Mouse (Mus musculus) liver, adult 2 months (tissue): ENCODE measurements around the gene Nags. TPM values are rescaled to one million over a fixed set of nuclear protein-coding genes. Genes with fewer than 3 reads are reported as not detected.
A peak's percentile ranks its signal among the peaks of the same experiment; 100 is the strongest.

Experiments used
- DNase-seq: peaks from one replicate; pipeline ENCODE4 v3.0.0-alpha.2; 2011; ENCODE audit warnings: low read depth, low spot score; ENCODE audit errors: extremely low read depth
- H3K27ac ChIP-seq: fragments of 200-500 bp; replicated peaks from 2 replicates; pipeline ENCODE4 v1.5.1; 2012; ENCODE audit warnings: low read depth, mild to moderate bottlenecking, control low read depth, inconsistent platforms, low read length; ENCODE audit not compliant: insufficient read depth
- H3K27me3 ChIP-seq: fragments of 200-500 bp; 2 replicates; pipeline ENCODE4 v1.6.1; 2012; ENCODE audit warnings: mild to moderate bottlenecking, moderate library complexity, low read length, inconsistent platforms; ENCODE audit not compliant: control insufficient read depth, insufficient read depth
- H3K36me3 ChIP-seq: fragments of 200-500 bp; 2 replicates; pipeline ENCODE4 v1.6.1; 2012; ENCODE audit warnings: low read length, inconsistent platforms; ENCODE audit not compliant: control insufficient read depth, insufficient read depth
- H3K4me1 ChIP-seq: fragments of 200-500 bp; 2 replicates; pipeline ENCODE4 v1.6.1; 2011; ENCODE audit warnings: low read length; ENCODE audit not compliant: control insufficient read depth, insufficient read depth
- H3K4me3 ChIP-seq: fragments of 200-500 bp; 2 replicates; pipeline ENCODE4 v1.5.1; 2011; ENCODE audit warnings: low read depth, mild to moderate bottlenecking, control low read depth, low read length, moderate library complexity; ENCODE audit not compliant: insufficient read depth
- H3K79me2 ChIP-seq: fragments of 200-500 bp; 2 replicates; pipeline ENCODE4 v1.6.1; 2012; ENCODE audit warnings: inconsistent platforms, mild to moderate bottlenecking, low read length, moderate library complexity; ENCODE audit not compliant: control insufficient read depth, insufficient read depth
- H3K9ac ChIP-seq: fragments of 200-500 bp; 2 replicates; pipeline ENCODE4 v1.6.1; 2012; ENCODE audit warnings: low read depth, mild to moderate bottlenecking, control low read depth, inconsistent platforms, low read length
- CTCF ChIP-seq: fragments of 200-500 bp; IDR thresholded peaks from 2 replicates; pipeline ENCODE4 v1.5.1; 2011; ENCODE audit warnings: low read depth, low read length, control low read depth
- POLR2A ChIP-seq: fragments of 200-500 bp; IDR thresholded peaks from 2 replicates; pipeline ENCODE4 v1.6.1; 2011; ENCODE audit warnings: low read length, control low read depth; ENCODE audit not compliant: insufficient read depth; ENCODE audit errors: extremely low read depth
- WGBS: fragments of 180-500 bp; shearing (Covaris S2); methylation state at CpG from one replicate; pipeline ENCODE4 v1.1.7; 2018; 5-methylcytosine and 5-hydroxymethylcytosine counted together
- polyA plus RNA-seq: library from polyadenylated mRNA; depleted of rRNA; stranded (reverse); fragments of >200 nt; gene quantifications from 2 replicates; pipeline ENCODE4 v1.2.3, GENCODE M21; 2012
- total RNA-seq: library from RNA; depleted of rRNA; stranded (reverse); fragments of >200 nt; gene quantifications from 2 replicates; pipeline ENCODE4 v1.2.3, GENCODE M21; 2014

Nags gene
- total and polyA plus RNA-seq, 2 experiments = 58.6 to 135 TPM

DNA sequence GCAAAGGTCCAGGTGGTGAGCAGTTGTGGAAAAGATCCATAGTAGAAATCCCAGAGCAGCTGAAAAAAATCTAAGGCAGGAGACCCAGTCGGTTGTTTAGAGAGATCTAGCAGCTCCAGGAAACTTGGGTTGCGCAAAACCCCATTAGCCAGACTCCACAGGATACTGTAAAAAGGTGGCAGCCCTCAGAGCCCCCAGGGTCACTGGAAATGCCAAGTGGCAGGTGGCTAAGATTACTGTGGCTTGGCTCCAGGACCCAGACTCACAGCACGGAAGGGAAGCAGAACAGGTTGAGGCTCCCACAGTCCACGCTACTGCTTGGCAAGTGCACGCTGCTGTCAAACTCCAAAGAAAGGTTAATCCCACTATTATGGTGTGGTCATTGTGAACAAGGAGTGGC is 14.5 kb downstream of the Nags start:
- H3K27ac ChIP-seq = no peak overlapping the region
- TF ChIP-seq CTCF (no peak), POLR2A (no peak)
- WGBS = 70% methylated on average over 5 of the region's 5 CpGs
- no peak for DNase-seq
- peaks cover 15% of the 10 kb centered on the region for H3K36me3 ChIP-seq
- no peaks in the 10 kb centered on the region for H3K79me2 ChIP-seq
- H3K9ac ChIP-seq = no peak overlapping the region
- H3K4me3 ChIP-seq = no peak overlapping the region
- no peaks in the 10 kb centered on the region for H3K27me3 ChIP-seq
- peaks cover 3% of the 10 kb centered on the region; the same call in 1 of the 2 replicates for H3K4me1 ChIP-seq

DNA sequence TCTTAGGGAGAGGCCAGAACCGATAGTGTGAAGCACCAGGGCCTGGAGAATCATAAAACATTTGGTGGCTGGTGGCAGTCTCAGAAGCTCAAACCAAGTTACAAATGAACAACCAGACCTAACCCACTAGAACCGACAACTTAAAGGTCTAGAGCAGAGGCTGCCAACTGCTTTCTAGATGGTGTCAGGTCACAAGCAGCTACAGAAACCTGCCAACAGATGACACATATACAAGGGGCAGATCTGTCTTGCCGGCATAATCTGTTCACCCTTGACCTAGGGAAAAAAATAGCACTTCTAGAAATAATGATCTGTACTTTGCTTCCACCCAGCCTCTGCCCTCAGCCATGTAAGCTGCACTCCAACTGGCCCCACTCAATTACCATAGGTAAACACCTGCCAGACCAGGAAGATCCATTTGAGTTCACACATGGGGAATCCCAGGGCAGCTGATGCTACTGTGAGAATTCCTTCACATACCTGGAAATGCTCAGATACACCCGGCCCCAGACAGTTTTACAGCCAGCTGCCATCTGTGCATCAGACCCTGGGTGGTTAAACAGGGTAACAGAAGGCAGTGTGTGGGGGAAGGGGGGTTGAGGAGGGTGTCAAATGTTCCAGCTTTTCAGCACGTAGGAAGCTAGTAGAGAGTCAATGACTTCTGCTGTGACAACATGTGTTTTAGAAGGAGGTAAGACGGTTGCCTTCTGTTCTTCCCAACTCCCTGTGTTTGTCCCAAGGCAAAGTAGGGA is 20.8 kb downstream of the Nags start:
- peaks cover 5% of the 10 kb centered on the region; the same call in 1 of the 2 replicates for H3K79me2 ChIP-seq
- WGBS = 23% methylated on average over 6 of the region's 6 CpGs
- no peak overlapping the region for H3K4me3 ChIP-seq
- H3K36me3 ChIP-seq = peaks cover 20% of the 10 kb centered on the region
- TF ChIP-seq CTCF = no peak
- no peak for TF ChIP-seq POLR2A
- H3K4me1 ChIP-seq = peaks cover 6% of the 10 kb centered on the region
- peak overlapping the region; percentile 24; the same call in 1 of the 2 replicates for H3K27ac ChIP-seq
- DNase-seq = peak; percentile 79
- H3K27me3 ChIP-seq = no peaks in the 10 kb centered on the region
- no peak overlapping the region for H3K9ac ChIP-seq

DNA sequence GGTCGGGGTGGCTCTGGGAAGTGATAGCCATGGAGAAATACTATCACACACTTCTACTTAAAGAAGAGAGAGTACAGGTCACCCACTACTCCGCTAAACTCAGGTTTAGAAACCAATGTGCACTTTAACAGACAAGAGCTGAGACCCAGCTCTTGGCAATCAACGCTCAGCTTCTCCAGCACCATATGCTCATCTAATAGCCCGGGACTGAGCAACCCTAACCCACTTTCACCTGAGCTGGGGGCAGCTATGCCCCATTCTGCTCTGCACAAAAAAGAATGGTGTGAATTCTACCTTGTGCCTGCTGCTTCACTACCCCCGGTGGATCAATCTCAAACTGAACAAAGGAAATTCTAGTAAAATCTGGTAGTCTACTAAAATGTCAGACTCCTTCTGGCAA is 22.2 kb downstream of the Nags start:
- no peak overlapping the region for H3K27ac ChIP-seq
- H3K36me3 ChIP-seq = peaks cover 20% of the 10 kb centered on the region
- DNase-seq = no peak
- H3K9ac ChIP-seq = no peak overlapping the region
- TF ChIP-seq CTCF (no peak), POLR2A (no peak)
- H3K4me3 ChIP-seq = no peak overlapping the region
- WGBS = 90% methylated on average over 5 of the region's 5 CpGs
- no peaks in the 10 kb centered on the region for H3K27me3 ChIP-seq
- peaks cover 7% of the 10 kb centered on the region; the same call in 1 of the 2 replicates for H3K79me2 ChIP-seq
- peaks cover 6% of the 10 kb centered on the region for H3K4me1 ChIP-seq

DNA sequence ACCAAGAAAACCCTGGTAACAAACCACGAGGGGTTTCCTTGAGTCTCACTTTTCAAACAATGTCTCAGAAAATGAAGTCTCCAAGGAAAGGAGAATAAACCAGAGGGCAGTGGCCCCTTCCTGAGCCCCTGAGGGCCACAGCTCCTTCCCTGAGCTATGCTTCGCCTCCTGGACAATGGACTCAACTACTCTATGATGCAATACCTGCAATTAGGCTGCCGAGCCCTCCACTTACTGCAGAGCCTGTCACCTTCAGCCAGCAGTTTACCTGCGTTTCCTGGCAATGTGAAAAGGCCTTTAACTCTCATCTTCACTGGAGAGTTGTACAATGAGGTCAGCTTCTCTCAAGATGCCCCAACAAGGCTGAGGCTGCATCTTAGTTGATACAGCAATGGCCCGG is 23.4 kb downstream of the Nags start:
- Histone ChIP-seq H3K4me3 (no peak overlapping the region), H3K27ac (no peak overlapping the region), H3K36me3 (peaks cover 11% of the 10 kb centered on the region; the same call in 1 of the 2 replicates), H3K79me2 (peaks cover 13% of the 10 kb centered on the region; the same call in 1 of the 2 replicates), H3K9ac (no peak overlapping the region), H3K27me3 (no peaks in the 10 kb centered on the region), H3K4me1 (peaks cover 6% of the 10 kb centered on the region)
- TF ChIP-seq POLR2A (no peak), CTCF (no peak)
- 36% methylated on average over 5 of the region's 5 CpGs for WGBS
- peak; percentile 69 for DNase-seq

DNA sequence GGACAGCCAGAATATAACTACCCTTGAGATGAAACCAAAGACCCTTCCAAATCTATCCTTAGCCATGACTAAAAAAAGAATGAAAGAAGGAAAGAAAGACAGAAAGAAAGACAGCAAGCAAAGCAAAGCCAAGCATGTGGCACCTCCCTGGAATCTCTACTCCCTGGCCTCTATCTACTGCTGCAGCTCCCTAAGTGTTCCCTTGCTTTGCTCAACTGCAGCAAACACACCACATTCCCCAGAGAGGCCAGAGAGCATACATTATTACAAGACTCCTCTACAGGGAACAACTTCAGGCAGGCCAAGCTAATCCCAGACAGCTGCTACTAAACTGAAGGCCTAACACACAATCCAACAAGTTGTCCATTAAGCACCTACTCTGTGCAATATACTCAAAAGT is 34.5 kb downstream of the Nags start:
- Histone ChIP-seq H3K27ac (peak overlapping the region; percentile 14; the same call in 1 of the 2 replicates), H3K4me1 (peaks cover 24% of the 10 kb centered on the region), H3K79me2 (peaks cover 43% of the 10 kb centered on the region), H3K36me3 (peaks cover 18% of the 10 kb centered on the region), H3K4me3 (no peak overlapping the region), H3K9ac (no peak overlapping the region), H3K27me3 (no peaks in the 10 kb centered on the region)
- no peak for DNase-seq
- no peak for TF ChIP-seq CTCF
- no peak for TF ChIP-seq POLR2A

DNA sequence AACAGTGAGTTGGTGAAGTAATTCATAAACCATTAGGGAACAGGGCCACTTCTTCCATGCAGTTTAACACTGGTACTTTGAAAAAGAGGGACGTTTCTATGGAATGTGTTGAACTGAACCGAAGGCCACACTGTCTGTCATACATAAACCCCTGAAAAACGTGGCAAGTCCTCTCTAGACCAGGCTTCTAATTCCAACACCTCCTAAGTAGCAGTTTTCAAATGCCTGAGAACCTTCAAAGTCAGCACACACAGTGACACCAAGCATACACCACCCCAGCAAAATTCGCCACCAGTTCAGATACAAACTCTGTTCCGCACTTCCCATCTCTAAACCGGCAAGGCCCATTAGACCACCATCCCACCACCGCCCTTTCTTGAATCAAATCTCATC is 38.9 kb downstream of the Nags start:
- 4% methylated on average over 7 of the region's 7 CpGs for WGBS
- peaks cover 23% of the 10 kb centered on the region for H3K79me2 ChIP-seq
- DNase-seq = peak; percentile 26
- H3K4me1 ChIP-seq = peaks cover 19% of the 10 kb centered on the region
- peak overlapping the region; percentile 95 for H3K9ac ChIP-seq
- TF ChIP-seq POLR2A (no peak), CTCF (no peak)
- H3K4me3 ChIP-seq = peak overlapping the region; percentile 92
- peak overlapping the region; percentile 42 for H3K27ac ChIP-seq
- peaks cover 10% of the 10 kb centered on the region for H3K36me3 ChIP-seq
- H3K27me3 ChIP-seq = no peaks in the 10 kb centered on the region
